Mouse (Mus musculus) heart, embryonic 13.5 days (tissue): Measurements from ENCODE around the gene Pnkd. TPM values are rescaled to one million over a fixed set of nuclear protein-coding genes. Genes with fewer than 3 reads are reported as not detected.
"Not testable (repeated sequence)": the region's sequence is repeated elsewhere in the genome, so short reads cannot be mapped to it uniquely, and the experiment has no call there.

ENCODE experiments used
- ATAC-seq: fragments of 200-750 bp; cut with Nextera tagmentation; 2 replicates; pipeline ENCODE4 v1.8.0; 2017; ENCODE audit warnings: moderate TSS enrichment; ENCODE audit not compliant: insufficient number of reproducible peaks, low FRiP score, low TSS enrichment; ENCODE audit errors: extremely low read depth
- H3K27ac ChIP-seq: fragments of 300-500 bp; sonication (generic); replicated peaks from 2 replicates; pipeline ENCODE4 v1.5.1; 2015; ENCODE audit warnings: moderate library complexity, mild to moderate bottlenecking, inconsistent platforms
- H3K27me3 ChIP-seq: fragments of 300-500 bp; sonication (generic); replicated peaks from 2 replicates; pipeline ENCODE4 v1.6.1; 2015; ENCODE audit warnings: mild to moderate bottlenecking, inconsistent platforms
- H3K36me3 ChIP-seq: fragments of 300-500 bp; sonication (generic); 2 replicates; pipeline ENCODE4 v1.6.1; 2015; ENCODE audit warnings: mild to moderate bottlenecking, inconsistent platforms
- H3K4me1 ChIP-seq: fragments of 300-500 bp; sonication (generic); 2 replicates; pipeline ENCODE4 v1.6.1; 2015; ENCODE audit warnings: inconsistent platforms
- H3K4me2 ChIP-seq: fragments of 300-500 bp; sonication (generic); 2 replicates; pipeline ENCODE4 v1.6.1; 2015; ENCODE audit warnings: inconsistent platforms, mild to moderate bottlenecking, moderate library complexity
- H3K4me3 ChIP-seq: fragments of 300-500 bp; sonication (generic); 2 replicates; pipeline ENCODE4 v1.5.1; 2015; ENCODE audit warnings: moderate library complexity, mild to moderate bottlenecking, inconsistent platforms
- H3K9ac ChIP-seq: fragments of 300-500 bp; sonication (generic); 2 replicates; pipeline ENCODE4 v1.6.1; 2015; ENCODE audit warnings: inconsistent platforms, mild to moderate bottlenecking, moderate library complexity
- H3K9me3 ChIP-seq: fragments of 300-500 bp; sonication (generic); 2 replicates; pipeline ENCODE4 v1.6.1; 2016; ENCODE audit warnings: inconsistent platforms
- WGBS: fragments of 180-500 bp; shearing (Covaris S2); methylation state at CpG from one replicate; pipeline ENCODE4 v1.1.7; 2015; ENCODE audit warnings: mixed read lengths; 5-methylcytosine and 5-hydroxymethylcytosine counted together
- polyA plus RNA-seq: library from polyadenylated mRNA; unstranded; fragments of >200 nt; fragmentation: Nextera tagmentation; extraction: Ambion mirVana; gene quantifications from 2 replicates; pipeline ENCODE4 v1.2.1, GENCODE M21; 2015

Pnkd gene
- polyA plus RNA-seq, 1 experiment from 2014 or later: 227 TPM

- H3K9ac ChIP-seq: peak overlapping the region; percentile 100
- WGBS: under 1% methylated on average over 52 of the region's 63 CpGs
- peak overlapping the region; percentile 95 for H3K4me3 ChIP-seq
- H3K27me3 ChIP-seq: no peaks in the 10 kb centered on the region
- H3K4me1 ChIP-seq: peaks cover 63% of the 10 kb centered on the region
- H3K4me2 ChIP-seq: peak overlapping the region; percentile 94
- peak; percentile 49 for ATAC-seq
- peaks cover 26% of the 10 kb centered on the region for H3K36me3 ChIP-seq
- peak overlapping the region; percentile 99 for H3K27ac ChIP-seq
- H3K9me3 ChIP-seq: no peaks in the 10 kb centered on the region
These were observed 107.2 kb downstream of the Pnkd start for GRCm38 (mm10) chr1:74391844-74392441.

GRCm38 (mm10) chr1:74392446-74392994, 107.8 kb downstream of the Pnkd start:
- H3K9ac ChIP-seq: peak overlapping the region; percentile 100
- WGBS: 2% methylated on average over 16 of the region's 16 CpGs
- H3K4me3 ChIP-seq: peak overlapping the region; percentile 95
- peak overlapping the region; percentile 94 for H3K4me2 ChIP-seq
- peak overlapping the region; percentile 99 for H3K27ac ChIP-seq
- H3K36me3 ChIP-seq: peaks cover 26% of the 10 kb centered on the region
- H3K4me1 ChIP-seq: peaks cover 59% of the 10 kb centered on the region
- no peaks in the 10 kb centered on the region for H3K27me3 ChIP-seq
- no peak for ATAC-seq
- H3K9me3 ChIP-seq: no peaks in the 10 kb centered on the region

GRCm38 (mm10) chr1:74393010-74393409, 108.3 kb downstream of the Pnkd start:
- no peak for ATAC-seq
- Histone ChIP-seq H3K9me3 (no peaks in the 10 kb centered on the region), H3K4me2 (peak overlapping the region; percentile 94), H3K36me3 (peaks cover 26% of the 10 kb centered on the region), H3K27ac (peak overlapping the region; percentile 99), H3K27me3 (no peaks in the 10 kb centered on the region), H3K4me1 (peaks cover 54% of the 10 kb centered on the region), H3K4me3 (peak overlapping the region; percentile 95), H3K9ac (peak overlapping the region; percentile 100)
- 50% methylated on average over 7 of the region's 7 CpGs for WGBS

GRCm38 (mm10) chr1:74393697-74394096, 109.0 kb downstream of the Pnkd start:
- H3K4me2 ChIP-seq: peak overlapping the region; percentile 94; the same call in 1 of the 2 replicates
- H3K27ac ChIP-seq: 0 out of 2 replicates have a peak overlapping the region, but pooled peaks have one; percentile 15
- H3K36me3 ChIP-seq: peaks cover 26% of the 10 kb centered on the region
- no peak for ATAC-seq
- H3K9me3 ChIP-seq: no peaks in the 10 kb centered on the region
- H3K9ac ChIP-seq: peak overlapping the region; percentile 100
- H3K4me1 ChIP-seq: peaks cover 47% of the 10 kb centered on the region
- WGBS: 87% methylated on average over 9 of the region's 9 CpGs
- 0 out of 2 replicates have a peak overlapping the region, but pooled peaks have one; percentile 95 for H3K4me3 ChIP-seq
- H3K27me3 ChIP-seq: no peaks in the 10 kb centered on the region

- Histone ChIP-seq H3K4me1 (peaks cover 44% of the 10 kb centered on the region), H3K9me3 (no peaks in the 10 kb centered on the region), H3K27ac (no peak overlapping the region), H3K36me3 (peaks cover 26% of the 10 kb centered on the region), H3K4me2 (no peak overlapping the region), H3K9ac (0 out of 2 replicates have a peak overlapping the region, but pooled peaks have one; percentile 8), H3K4me3 (no peak overlapping the region), H3K27me3 (no peaks in the 10 kb centered on the region)
- ATAC-seq: no peak
- WGBS: 84% methylated on average over 9 of the region's 9 CpGs
These were observed 109.6 kb downstream of the Pnkd start for GRCm38 (mm10) chr1:74394311-74394710.

GRCm38 (mm10) chr1:74394858-74395257, 110.1 kb downstream of the Pnkd start:
- Histone ChIP-seq H3K9me3 (no peaks in the 10 kb centered on the region), H3K4me3 (no peak overlapping the region), H3K27me3 (no peaks in the 10 kb centered on the region), H3K9ac (no peak overlapping the region), H3K4me1 (peaks cover 38% of the 10 kb centered on the region), H3K4me2 (no peak overlapping the region), H3K36me3 (peaks cover 26% of the 10 kb centered on the region), H3K27ac (0 out of 2 replicates have a peak overlapping the region, but pooled peaks have one; percentile 8)
- no peak for ATAC-seq
- 92% methylated on average over 15 of the region's 15 CpGs for WGBS

- no peaks in the 10 kb centered on the region for H3K27me3 ChIP-seq
- no peaks in the 10 kb centered on the region for H3K9me3 ChIP-seq
- peaks cover 34% of the 10 kb centered on the region for H3K4me1 ChIP-seq
- no peak overlapping the region for H3K4me2 ChIP-seq
- H3K36me3 ChIP-seq: peaks cover 26% of the 10 kb centered on the region
- H3K4me3 ChIP-seq: no peak overlapping the region
- 84% methylated on average over 13 of the region's 13 CpGs for WGBS
- H3K9ac ChIP-seq: no peak overlapping the region
- ATAC-seq: no peak
- H3K27ac ChIP-seq: 0 out of 2 replicates have a peak overlapping the region, but pooled peaks have one; percentile 8
These were observed 110.6 kb downstream of the Pnkd start for GRCm38 (mm10) chr1:74395290-74395689.

GRCm38 (mm10) chr1:74396456-74397222, 111.9 kb downstream of the Pnkd start:
- 10% methylated on average over 12 of the region's 12 CpGs for WGBS
- peak overlapping the region; percentile 92 for H3K27ac ChIP-seq
- peak overlapping the region; percentile 54 for H3K4me3 ChIP-seq
- H3K27me3 ChIP-seq, H3K9me3 ChIP-seq, ATAC-seq: not testable (repeated sequence)
- peak overlapping the region; percentile 76 for H3K9ac ChIP-seq
- H3K36me3 ChIP-seq: peaks cover 26% of the 10 kb centered on the region
- peak overlapping the region; percentile 91 for H3K4me2 ChIP-seq
- H3K4me1 ChIP-seq: peaks cover 32% of the 10 kb centered on the region

GRCm38 (mm10) chr1:74397268-74397918, 112.7 kb downstream of the Pnkd start:
- H3K4me2 ChIP-seq: peak overlapping the region; percentile 91
- H3K4me3 ChIP-seq: peak overlapping the region; percentile 54
- H3K27ac ChIP-seq: peak overlapping the region; percentile 92
- H3K9ac ChIP-seq: peak overlapping the region; percentile 83
- peaks cover 26% of the 10 kb centered on the region for H3K36me3 ChIP-seq
- no peaks in the 10 kb centered on the region for H3K9me3 ChIP-seq
- H3K27me3 ChIP-seq: no peaks in the 10 kb centered on the region
- WGBS: under 1% methylated on average over 41 of the region's 41 CpGs
- ATAC-seq: peak; percentile 91
- H3K4me1 ChIP-seq: peaks cover 32% of the 10 kb centered on the region

- H3K9me3 ChIP-seq: no peaks in the 10 kb centered on the region
- H3K27me3 ChIP-seq: no peaks in the 10 kb centered on the region
- peak overlapping the region; percentile 83 for H3K9ac ChIP-seq
- H3K4me1 ChIP-seq: peaks cover 28% of the 10 kb centered on the region
- H3K4me2 ChIP-seq: peak overlapping the region; percentile 91
- peak overlapping the region; percentile 54 for H3K4me3 ChIP-seq
- WGBS: 5% methylated on average over 11 of the region's 11 CpGs
- ATAC-seq: no peak
- H3K27ac ChIP-seq: peak overlapping the region; percentile 92
- peaks cover 26% of the 10 kb centered on the region for H3K36me3 ChIP-seq
These were observed 113.3 kb downstream of the Pnkd start for GRCm38 (mm10) chr1:74397919-74398451.

- Histone ChIP-seq H3K36me3 (peaks cover under 1% of the 10 kb centered on the region), H3K27me3 (no peaks in the 10 kb centered on the region), H3K4me2 (no peak overlapping the region), H3K4me3 (no peak overlapping the region), H3K27ac (no peak overlapping the region), H3K4me1 (peaks cover 13% of the 10 kb centered on the region), H3K9ac (no peak overlapping the region), H3K9me3 (no peaks in the 10 kb centered on the region)
- no peak for ATAC-seq
- 76% methylated on average over 3 of the region's 3 CpGs for WGBS
These were observed 115.8 kb downstream of the Pnkd start for GRCm38 (mm10) chr1:74400531-74400930.
